Mouse (Mus musculus) neural tube, embryonic 14.5 days (tissue): ENCODE data around the gene Gm20388. TPM values are rescaled to one million over a fixed set of nuclear protein-coding genes. Genes with fewer than 3 reads are reported as not detected.

Source experiments
- ATAC-seq: fragments of 200-750 bp; cut with Nextera tagmentation; 2 replicates; pipeline ENCODE4 v1.8.0; 2017; ENCODE audit warnings: low read depth, mild to moderate bottlenecking, moderate TSS enrichment, moderate library complexity
- H3K27ac ChIP-seq: fragments of 300-500 bp; sonication (generic); 2 replicates; pipeline ENCODE4 v1.5.1; 2014; ENCODE audit warnings: low read depth, mild to moderate bottlenecking, control low read depth, low read length, moderate library complexity, mixed read lengths
- H3K27me3 ChIP-seq: fragments of 300-500 bp; sonication (generic); 2 replicates; pipeline ENCODE4 v1.6.1; 2014; ENCODE audit warnings: low read length; ENCODE audit not compliant: control insufficient read depth, insufficient read depth
- H3K36me3 ChIP-seq: fragments of 300-500 bp; sonication (generic); 2 replicates; pipeline ENCODE4 v1.6.1; 2014; ENCODE audit warnings: low read length, mixed read lengths; ENCODE audit not compliant: control insufficient read depth, insufficient read depth
- H3K4me1 ChIP-seq: fragments of 300-500 bp; sonication (generic); 2 replicates; pipeline ENCODE4 v1.6.1; 2014; ENCODE audit warnings: low read length; ENCODE audit not compliant: control insufficient read depth, insufficient read depth
- H3K4me2 ChIP-seq: fragments of 300-500 bp; sonication (generic); 2 replicates; pipeline ENCODE4 v1.6.1; 2014; ENCODE audit warnings: mild to moderate bottlenecking, low read depth, low read length, control low read depth
- H3K4me3 ChIP-seq: fragments of 300-500 bp; sonication (generic); 2 replicates; pipeline ENCODE4 v1.5.1; 2014; ENCODE audit warnings: low read depth, low read length, control low read depth, mixed read lengths
- H3K9ac ChIP-seq: fragments of 300-500 bp; sonication (generic); replicated peaks from 2 replicates; pipeline ENCODE4 v1.6.1; 2014; ENCODE audit warnings: low read depth, mild to moderate bottlenecking, control low read depth, low read length, mixed read lengths
- H3K9me3 ChIP-seq: fragments of 300-500 bp; sonication (generic); 2 replicates; pipeline ENCODE4 v1.6.1; 2016; ENCODE audit warnings: low read length; ENCODE audit not compliant: control insufficient read depth
- WGBS: fragments of 180-500 bp; shearing (Covaris S2); extraction: QIAGEN DNeasy Blood & Tissue Kit; methylation state at CpG from one replicate; pipeline ENCODE4 v1.1.7; 2014; 5-methylcytosine and 5-hydroxymethylcytosine counted together
- polyA plus RNA-seq: library from polyadenylated mRNA; unstranded; fragments of >200 nt; fragmentation: Nextera tagmentation; extraction: Ambion mirVana; gene quantifications from 2 replicates; pipeline ENCODE4 v1.2.1, GENCODE M21; 2014

Gene Gm20388
- polyA plus RNA-seq, 1 experiment from 2014 or later, result 10.3 TPM

- peaks cover 30% of the 10 kb centered on the region for H3K4me1 ChIP-seq
- no peak for ATAC-seq
- 87% methylated on average over 12 of the region's 12 CpGs for WGBS
These were observed 559.5 kb downstream of the Gm20388 start for GRCm38 (mm10) chr8:120470170-120470569.

DNA sequence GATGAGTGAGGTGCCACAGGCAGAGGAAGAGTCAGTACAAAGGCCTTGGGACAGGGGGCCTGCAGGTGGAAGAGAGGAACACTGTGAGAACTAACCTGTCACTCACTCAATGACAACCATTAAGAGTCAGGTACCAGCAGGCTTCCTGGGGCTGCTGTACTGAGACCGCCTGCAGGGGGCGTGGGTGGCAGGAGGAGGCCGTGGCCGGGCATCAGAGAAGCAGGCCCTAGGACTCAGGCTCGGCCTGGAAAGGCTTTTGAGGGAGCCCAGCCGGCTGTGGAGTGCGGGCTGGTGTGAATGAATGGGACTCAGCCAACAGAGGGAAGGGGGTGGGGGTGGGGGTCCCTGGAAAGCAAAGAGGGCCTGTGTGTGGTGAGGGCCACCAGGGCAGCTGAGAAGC, 560.5 kb downstream of the Gm20388 start:
- Histone ChIP-seq H3K9ac (no peak overlapping the region), H3K36me3 (no peaks in the 10 kb centered on the region), H3K4me3 (no peak overlapping the region), H3K9me3 (no peaks in the 10 kb centered on the region), H3K4me1 (peaks cover 27% of the 10 kb centered on the region), H3K4me2 (no peak overlapping the region), H3K27ac (peak overlapping the region; percentile 44; the same call in 1 of the 2 replicates), H3K27me3 (no peaks in the 10 kb centered on the region)
- 12% methylated on average over 7 of the region's 7 CpGs for WGBS
- no peak for ATAC-seq

More at GRCm38 (mm10) chr8:120470170-120470569, 559.5 kb downstream of the Gm20388 start:
- H3K9me3 ChIP-seq, result no peaks in the 10 kb centered on the region
- no peak overlapping the region for H3K4me3 ChIP-seq
- no peaks in the 10 kb centered on the region for H3K36me3 ChIP-seq
- no peak overlapping the region for H3K9ac ChIP-seq
- H3K4me2 ChIP-seq, result no peak overlapping the region
- H3K27me3 ChIP-seq, result no peaks in the 10 kb centered on the region
- no peak overlapping the region for H3K27ac ChIP-seq

- Histone ChIP-seq H3K4me3 (no peak overlapping the region), H3K9ac (no peak overlapping the region), H3K4me1 (peaks cover 29% of the 10 kb centered on the region), H3K27ac (peak overlapping the region; percentile 44; the same call in 1 of the 2 replicates), H3K9me3 (no peaks in the 10 kb centered on the region), H3K27me3 (no peaks in the 10 kb centered on the region), H3K4me2 (no peak overlapping the region), H3K36me3 (no peaks in the 10 kb centered on the region)
- WGBS, result 68% methylated on average over 2 of the region's 2 CpGs
- no peak for ATAC-seq
These were observed 561.1 kb downstream of the Gm20388 start for GRCm38 (mm10) chr8:120471752-120472151.

DNA sequence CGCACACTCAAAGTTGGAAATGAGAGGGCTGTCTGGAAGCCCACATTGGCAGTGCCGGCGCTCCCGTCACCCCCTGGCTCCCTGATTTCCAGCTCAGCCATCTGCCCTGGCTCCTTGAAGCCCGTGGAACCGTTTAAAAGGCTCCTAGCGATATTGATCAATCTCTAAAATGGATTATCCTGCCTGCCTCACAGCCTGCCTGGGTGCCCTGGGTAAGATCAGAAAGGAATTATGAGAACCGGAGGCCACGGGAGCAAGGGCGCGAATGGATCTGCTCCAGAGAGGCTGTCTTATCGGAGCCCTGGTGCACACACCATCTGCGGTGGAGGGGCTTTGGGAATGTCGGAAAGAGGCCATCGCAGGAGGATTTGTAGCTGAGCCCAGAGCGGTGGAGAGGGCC, 561.6 kb downstream of the Gm20388 start:
- Histone ChIP-seq H3K27me3 (no peaks in the 10 kb centered on the region), H3K4me2 (peak overlapping the region; percentile 4; the same call in 1 of the 2 replicates), H3K4me3 (no peak overlapping the region), H3K9me3 (no peaks in the 10 kb centered on the region), H3K36me3 (no peaks in the 10 kb centered on the region), H3K4me1 (peaks cover 33% of the 10 kb centered on the region), H3K9ac (peak overlapping the region; percentile 25; the same call in 1 of the 2 replicates), H3K27ac (peak overlapping the region; percentile 44; the same call in 1 of the 2 replicates)
- no peak for ATAC-seq
- 25% methylated on average over 16 of the region's 16 CpGs for WGBS

DNA sequence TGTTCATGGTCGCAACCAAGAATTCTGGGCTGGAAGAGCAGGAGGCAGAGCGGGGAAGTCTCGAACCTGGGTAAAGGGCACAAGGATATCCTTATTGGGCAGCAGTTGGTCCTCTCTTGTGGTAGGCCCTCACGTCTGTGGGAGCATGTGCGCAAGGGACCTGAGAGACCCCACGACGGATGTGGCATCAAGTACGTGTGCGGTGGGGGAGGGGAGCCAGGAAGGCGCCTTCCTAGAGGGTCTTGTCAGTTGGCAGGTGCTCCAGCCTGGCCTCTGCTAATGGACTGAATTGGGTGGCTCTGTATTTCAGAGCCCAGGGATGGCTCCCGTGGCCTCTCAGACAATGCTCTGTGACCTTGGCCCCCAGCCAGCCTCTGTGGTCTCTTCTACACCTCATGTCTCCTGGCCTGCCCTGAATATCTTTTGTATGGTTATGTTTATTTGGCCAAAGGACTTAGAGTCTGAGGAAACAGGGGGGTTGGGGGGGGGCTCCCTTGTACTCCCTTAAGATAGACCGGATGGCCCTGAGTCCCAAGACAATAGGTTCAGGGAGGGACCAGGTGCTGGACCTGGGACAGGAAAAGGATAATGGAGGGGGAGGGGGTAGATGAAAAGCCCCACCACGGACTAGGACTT, 563.2 kb downstream of the Gm20388 start:
- 76% methylated on average over 13 of the region's 13 CpGs for WGBS
- no peaks in the 10 kb centered on the region for H3K9me3 ChIP-seq
- H3K27me3 ChIP-seq, result no peaks in the 10 kb centered on the region
- no peak for ATAC-seq
- H3K4me1 ChIP-seq, result peaks cover 37% of the 10 kb centered on the region
- H3K4me3 ChIP-seq, result no peak overlapping the region
- H3K27ac ChIP-seq, result no peak overlapping the region; the same call in 1 of the 2 replicates
- H3K9ac ChIP-seq, result no peak overlapping the region
- no peak overlapping the region for H3K4me2 ChIP-seq
- H3K36me3 ChIP-seq, result no peaks in the 10 kb centered on the region

GRCm38 (mm10) chr8:120474496-120475235, 564.0 kb downstream of the Gm20388 start:
- no peak overlapping the region for H3K9ac ChIP-seq
- H3K9me3 ChIP-seq, result no peaks in the 10 kb centered on the region
- ATAC-seq, result no peak
- 80% methylated on average over 11 of the region's 11 CpGs for WGBS
- peaks cover 37% of the 10 kb centered on the region for H3K4me1 ChIP-seq
- no peak overlapping the region for H3K27ac ChIP-seq
- H3K36me3 ChIP-seq, result no peaks in the 10 kb centered on the region
- no peaks in the 10 kb centered on the region for H3K27me3 ChIP-seq
- no peak overlapping the region for H3K4me3 ChIP-seq
- H3K4me2 ChIP-seq, result no peak overlapping the region

DNA sequence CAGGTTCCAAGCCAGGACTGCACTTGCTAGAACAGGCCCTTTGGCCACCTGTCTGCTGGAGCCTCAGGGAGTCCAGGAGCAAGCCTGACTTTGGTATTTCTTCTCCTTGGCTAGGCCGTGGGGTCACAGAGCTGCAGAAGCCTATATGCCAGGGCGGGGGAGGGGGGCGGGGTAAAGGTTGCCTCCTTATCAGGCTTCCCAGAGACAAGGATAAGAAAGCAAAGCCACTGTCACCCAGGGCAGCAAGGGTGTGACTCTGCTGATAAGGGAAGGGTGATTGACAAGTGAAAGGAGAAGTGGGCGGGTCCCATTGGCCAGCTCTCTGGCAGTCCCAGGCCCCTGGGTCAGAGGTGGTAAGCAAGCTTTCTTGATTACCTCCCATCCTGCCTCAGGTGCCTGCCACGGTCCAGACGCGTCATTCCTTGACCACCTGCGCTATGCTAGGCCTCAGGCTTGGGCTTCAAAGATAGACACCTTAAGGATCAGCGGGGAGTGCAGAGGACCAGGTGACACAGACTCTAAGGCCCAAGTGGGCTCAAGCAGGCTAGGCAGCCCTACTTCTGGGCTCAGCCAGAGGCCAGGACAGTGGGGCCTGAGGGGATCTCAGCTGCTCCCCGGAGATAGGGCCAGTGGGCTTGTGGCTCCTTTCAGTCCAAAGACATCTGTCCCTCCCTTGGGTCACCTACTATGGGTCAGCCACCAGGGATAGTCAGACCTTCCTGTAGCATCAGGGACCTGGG, 565.0 kb downstream of the Gm20388 start:
- WGBS, result 92% methylated on average over 10 of the region's 10 CpGs
- H3K9me3 ChIP-seq, result no peaks in the 10 kb centered on the region
- H3K4me2 ChIP-seq, result no peak overlapping the region
- ATAC-seq, result no peak
- no peak overlapping the region for H3K27ac ChIP-seq
- peaks cover 37% of the 10 kb centered on the region for H3K4me1 ChIP-seq
- H3K27me3 ChIP-seq, result no peaks in the 10 kb centered on the region
- no peak overlapping the region for H3K4me3 ChIP-seq
- no peaks in the 10 kb centered on the region for H3K36me3 ChIP-seq
- H3K9ac ChIP-seq, result no peak overlapping the region

- Histone ChIP-seq H3K4me2 (no peak overlapping the region), H3K9me3 (no peaks in the 10 kb centered on the region), H3K27ac (peak overlapping the region; percentile 69), H3K4me1 (peaks cover 27% of the 10 kb centered on the region), H3K27me3 (no peaks in the 10 kb centered on the region), H3K4me3 (no peak overlapping the region), H3K36me3 (no peaks in the 10 kb centered on the region), H3K9ac (no peak overlapping the region)
- no peak for ATAC-seq
- 22% methylated on average over 25 of the region's 25 CpGs for WGBS
These were observed 566.3 kb downstream of the Gm20388 start for GRCm38 (mm10) chr8:120476711-120477575.
